Mouse (Mus musculus): Measurements from ENCODE around the gene Acta1. TPM values are rescaled to one million over a fixed set of nuclear protein-coding genes. Genes with fewer than 3 reads are reported as not detected.

Acta1 gene
- polyA plus RNA-seq, 1 experiment, result 0.78 TPM

DNA sequence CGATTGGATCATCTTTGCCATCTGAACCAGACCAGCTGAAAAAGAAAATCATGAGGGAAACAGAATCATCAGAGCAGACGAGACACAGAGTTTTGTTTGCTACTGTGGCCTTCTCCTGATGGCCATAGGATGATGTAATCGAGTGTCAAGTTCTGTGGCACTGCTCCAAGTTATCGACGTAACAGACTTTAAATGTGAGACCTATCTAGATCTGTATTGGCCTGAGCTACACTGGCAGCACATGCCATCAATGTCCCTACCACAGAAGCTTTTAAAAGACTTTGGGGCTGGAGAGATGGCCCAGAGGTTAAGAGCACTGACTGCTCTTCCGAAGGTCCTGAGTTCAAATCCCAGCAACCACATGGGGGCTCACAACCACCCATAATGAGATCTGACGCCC lies 8.1 kb upstream of the Acta1 start:
- H3K27ac ChIP-seq (ENCODE audit: control insufficient read depth, insufficient read depth, low read depth, low read length), result no peak overlapping the region
- no peaks in the 10 kb centered on the region for H3K4me1 ChIP-seq (ENCODE audit: control insufficient read depth, insufficient read depth, low read length)
- TF ChIP-seq CTCF (IDR thresholded peaks at IDR 0.05; ENCODE audit: control insufficient read depth, insufficient read depth, insufficient replicate concordance, low read depth, low read length) (no peak), POLR2A (IDR thresholded peaks at IDR 0.05; ENCODE audit: control insufficient read depth, low read depth, low read length) (no peak)
- no peaks in the 10 kb centered on the region for H3K27me3 ChIP-seq (ENCODE audit: control insufficient read depth, insufficient read depth, low read length)
- peaks cover 1% of the 10 kb centered on the region for H3K36me3 ChIP-seq (ENCODE audit: control insufficient read depth, insufficient read depth, low read length)
- H3K4me3 ChIP-seq (ENCODE audit: control insufficient read depth, low read depth, low read length), result no peak overlapping the region

- Histone ChIP-seq H3K36me3 (ENCODE audit: control insufficient read depth, insufficient read depth, low read length) (peaks cover 1% of the 10 kb centered on the region; the same call in 1 of the 2 replicates), H3K27me3 (ENCODE audit: control insufficient read depth, insufficient read depth, low read length) (no peaks in the 10 kb centered on the region), H3K4me1 (ENCODE audit: control insufficient read depth, insufficient read depth, low read length) (no peaks in the 10 kb centered on the region), H3K4me3 (ENCODE audit: control insufficient read depth, low read depth, low read length) (no peak overlapping the region), H3K27ac (ENCODE audit: control insufficient read depth, insufficient read depth, low read depth, low read length) (no peak overlapping the region)
- TF ChIP-seq POLR2A (IDR thresholded peaks at IDR 0.05; ENCODE audit: control insufficient read depth, low read depth, low read length) (no peak), CTCF (IDR thresholded peaks at IDR 0.05; ENCODE audit: control insufficient read depth, insufficient read depth, insufficient replicate concordance, low read depth, low read length) (no peak)
These were observed 4.8 kb upstream of the Acta1 start for GRCm38 (mm10) chr8:123899366-123899765.

- Histone ChIP-seq H3K27ac (ENCODE audit: control insufficient read depth, insufficient read depth, low read depth, low read length) (no peak overlapping the region), H3K4me3 (ENCODE audit: control insufficient read depth, low read depth, low read length) (no peak overlapping the region), H3K36me3 (ENCODE audit: control insufficient read depth, insufficient read depth, low read length) (peaks cover 1% of the 10 kb centered on the region; the same call in 1 of the 2 replicates), H3K27me3 (ENCODE audit: control insufficient read depth, insufficient read depth, low read length) (no peaks in the 10 kb centered on the region), H3K4me1 (ENCODE audit: control insufficient read depth, insufficient read depth, low read length) (no peaks in the 10 kb centered on the region)
- TF ChIP-seq CTCF (IDR thresholded peaks at IDR 0.05; ENCODE audit: control insufficient read depth, insufficient read depth, insufficient replicate concordance, low read depth, low read length) (no peak), POLR2A (IDR thresholded peaks at IDR 0.05; ENCODE audit: control insufficient read depth, low read depth, low read length) (no peak)
These were observed 4.0 kb upstream of the Acta1 start for GRCm38 (mm10) chr8:123898576-123898975.

- TF ChIP-seq POLR2A (IDR thresholded peaks at IDR 0.05; ENCODE audit: control insufficient read depth, low read depth, low read length) (no peak), CTCF (IDR thresholded peaks at IDR 0.05; ENCODE audit: control insufficient read depth, insufficient read depth, insufficient replicate concordance, low read depth, low read length) (no peak)
These were observed 2.2 kb upstream of the Acta1 start for GRCm38 (mm10) chr8:123896774-123897173.

DNA sequence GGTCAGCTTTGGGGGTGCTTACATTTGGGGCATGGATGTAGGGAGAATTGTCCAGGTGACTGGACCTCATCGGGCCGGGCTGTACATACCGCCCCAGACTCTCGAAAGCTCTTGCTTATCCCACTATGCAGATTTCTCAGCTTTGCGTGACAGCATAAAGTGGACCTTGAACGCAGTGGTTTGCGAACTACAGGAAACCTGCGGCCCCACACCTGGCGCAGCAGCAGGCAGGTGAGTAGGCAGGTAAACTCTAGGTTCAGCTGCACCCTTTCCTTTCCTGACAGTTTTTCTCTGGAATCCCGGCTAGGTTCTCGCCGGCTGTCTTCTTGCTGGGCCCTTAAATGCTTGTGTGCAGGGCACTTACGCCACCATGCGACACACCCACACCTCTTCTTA lies 1.8 kb upstream of the Acta1 start:
- Histone ChIP-seq H3K36me3 (ENCODE audit: control insufficient read depth, insufficient read depth, low read length) (no peaks in the 10 kb centered on the region), H3K27me3 (ENCODE audit: control insufficient read depth, insufficient read depth, low read length) (no peaks in the 10 kb centered on the region), H3K4me3 (ENCODE audit: control insufficient read depth, low read depth, low read length) (no peak overlapping the region), H3K27ac (ENCODE audit: control insufficient read depth, insufficient read depth, low read depth, low read length) (no peak overlapping the region), H3K4me1 (ENCODE audit: control insufficient read depth, insufficient read depth, low read length) (peaks cover 6% of the 10 kb centered on the region; the same call in 1 of the 2 replicates)
- TF ChIP-seq CTCF (IDR thresholded peaks at IDR 0.05; ENCODE audit: control insufficient read depth, insufficient read depth, insufficient replicate concordance, low read depth, low read length) (no peak), POLR2A (IDR thresholded peaks at IDR 0.05; ENCODE audit: control insufficient read depth, low read depth, low read length) (no peak)

More at GRCm38 (mm10) chr8:123896774-123897173, 2.2 kb upstream of the Acta1 start:
- H3K27me3 ChIP-seq (ENCODE audit: control insufficient read depth, insufficient read depth, low read length), result no peaks in the 10 kb centered on the region
- H3K27ac ChIP-seq (ENCODE audit: control insufficient read depth, insufficient read depth, low read depth, low read length), result no peak overlapping the region
- H3K4me1 ChIP-seq (ENCODE audit: control insufficient read depth, insufficient read depth, low read length), result peaks cover 5% of the 10 kb centered on the region; the same call in 1 of the 2 replicates
- no peaks in the 10 kb centered on the region for H3K36me3 ChIP-seq (ENCODE audit: control insufficient read depth, insufficient read depth, low read length)
- H3K4me3 ChIP-seq (ENCODE audit: control insufficient read depth, low read depth, low read length), result no peak overlapping the region

DNA sequence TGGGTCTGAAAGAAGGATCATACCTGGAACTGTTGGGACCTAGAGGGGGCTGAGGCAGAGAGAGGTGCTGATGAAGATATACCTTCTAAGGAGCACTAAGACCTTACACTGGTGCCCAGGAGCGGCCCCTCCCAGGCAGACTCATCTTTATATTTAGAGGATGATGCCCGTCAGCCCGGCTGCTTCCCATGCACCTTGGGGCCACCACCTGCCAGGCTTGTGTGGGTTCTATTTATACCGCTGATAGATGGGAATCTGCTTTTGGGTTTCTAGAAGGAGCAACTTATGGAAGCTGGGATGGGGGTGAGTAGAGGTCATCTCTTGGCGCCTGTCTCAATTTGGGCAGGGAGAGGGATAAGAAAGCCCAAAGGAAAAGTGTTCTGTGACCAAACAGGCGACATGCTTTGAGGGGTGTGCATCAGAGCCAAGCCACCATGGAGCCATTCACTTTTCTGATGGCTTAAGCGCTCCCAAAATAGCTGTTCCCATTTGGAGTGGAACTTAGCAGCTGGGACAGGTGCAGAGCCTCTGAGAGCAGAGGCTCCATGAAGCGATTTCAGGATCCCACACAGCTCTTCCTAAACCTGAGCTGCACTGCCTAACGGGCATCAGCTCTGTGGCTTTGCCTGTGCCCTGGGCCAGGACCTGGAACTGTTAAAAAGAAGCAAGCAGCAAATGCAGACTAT lies 1.3 kb upstream of the Acta1 start:
- no peak for TF ChIP-seq POLR2A (IDR thresholded peaks at IDR 0.05; ENCODE audit: control insufficient read depth, low read depth, low read length)
- no peak for TF ChIP-seq CTCF (IDR thresholded peaks at IDR 0.05; ENCODE audit: control insufficient read depth, insufficient read depth, insufficient replicate concordance, low read depth, low read length)

DNA sequence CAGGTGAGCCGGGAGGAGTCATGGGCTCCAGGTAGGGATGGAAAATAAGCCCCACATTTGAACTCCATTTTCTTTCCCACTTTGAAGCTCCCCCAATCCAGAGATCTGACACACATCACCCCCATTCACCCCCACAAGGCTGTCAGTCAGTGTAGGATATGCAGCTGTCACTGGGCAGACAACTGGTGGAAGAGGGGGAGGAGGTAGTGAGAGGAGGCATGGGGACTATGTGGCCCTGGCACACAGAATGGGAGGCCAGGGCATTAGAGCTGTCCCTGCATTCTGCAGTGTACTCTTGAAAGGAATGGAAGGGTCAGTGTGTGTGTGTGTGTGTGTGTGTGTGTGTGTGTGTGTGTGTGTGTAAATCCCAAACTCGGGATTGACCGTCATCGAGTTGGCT lies 679 bp upstream of the Acta1 start:
- no peak overlapping the region for H3K27ac ChIP-seq (ENCODE audit: control insufficient read depth, insufficient read depth, low read depth, low read length)
- H3K4me1 ChIP-seq (ENCODE audit: control insufficient read depth, insufficient read depth, low read length), result peaks cover 6% of the 10 kb centered on the region; the same call in 1 of the 2 replicates
- H3K4me3 ChIP-seq (ENCODE audit: control insufficient read depth, low read depth, low read length), result no peak overlapping the region
- H3K36me3 ChIP-seq (ENCODE audit: control insufficient read depth, insufficient read depth, low read length), result no peaks in the 10 kb centered on the region
- no peaks in the 10 kb centered on the region for H3K27me3 ChIP-seq (ENCODE audit: control insufficient read depth, insufficient read depth, low read length)
- TF ChIP-seq POLR2A (IDR thresholded peaks at IDR 0.05; ENCODE audit: control insufficient read depth, low read depth, low read length), result no peak
- no peak for TF ChIP-seq CTCF (IDR thresholded peaks at IDR 0.05; ENCODE audit: control insufficient read depth, insufficient read depth, insufficient replicate concordance, low read depth, low read length)

More for the DNA sequence above, 1.3 kb upstream of the Acta1 start:
- H3K27ac ChIP-seq (ENCODE audit: control insufficient read depth, insufficient read depth, low read depth, low read length), result no peak overlapping the region
- peaks cover 6% of the 10 kb centered on the region; the same call in 1 of the 2 replicates for H3K4me1 ChIP-seq (ENCODE audit: control insufficient read depth, insufficient read depth, low read length)
- no peak overlapping the region for H3K4me3 ChIP-seq (ENCODE audit: control insufficient read depth, low read depth, low read length)
- H3K27me3 ChIP-seq (ENCODE audit: control insufficient read depth, insufficient read depth, low read length), result no peaks in the 10 kb centered on the region
- H3K36me3 ChIP-seq (ENCODE audit: control insufficient read depth, insufficient read depth, low read length), result no peaks in the 10 kb centered on the region

Measured in testis, adult 2 months (tissue).